Mouse (Mus musculus) brain, adult 10 weeks (tissue): ENCODE measurements around the gene Olfr1154. TPM values are rescaled to one million over a fixed set of nuclear protein-coding genes. Genes with fewer than 3 reads are reported as not detected.

Experiments
- polyA plus RNA-seq: library from polyadenylated mRNA; stranded (reverse); fragments of 350-450 nt; fragmentation: Illumina TruSeq; extraction: RNeasy Lipid Tissue Mini Kit (QIAGEN cat#74804); gene quantifications from one replicate; pipeline ENCODE4 v1.2.3, GENCODE M21; 2015; ENCODE audit warnings: low read depth, low replicate concordance

The Olfr1154 gene
- polyA plus RNA-seq: not detected

GRCm38 (mm10) chr2:87905066-87905465 is at the start of gene Olfr1154:
Olfr1154 (minus strand) TSS chr2:87905166.

GRCm38 (mm10) chr2:87953000-87953399 is 48.0 kb upstream of the Olfr1154 start, which contains the start of gene Olfr1156:
Olfr1156 (minus strand) TSS chr2:87953100.

GRCm38 (mm10) chr2:87945037-87945436 is 40.1 kb upstream of the Olfr1154 start, which contains the start of gene Olfr1155:
Olfr1155 (minus strand) TSS chr2:87945137.

GRCm38 (mm10) chr2:87894662-87895061 is 10.3 kb downstream of the Olfr1154 start, which contains the start of gene Olfr1153:
Olfr1153 (plus strand) TSS chr2:87894962.

DNA sequence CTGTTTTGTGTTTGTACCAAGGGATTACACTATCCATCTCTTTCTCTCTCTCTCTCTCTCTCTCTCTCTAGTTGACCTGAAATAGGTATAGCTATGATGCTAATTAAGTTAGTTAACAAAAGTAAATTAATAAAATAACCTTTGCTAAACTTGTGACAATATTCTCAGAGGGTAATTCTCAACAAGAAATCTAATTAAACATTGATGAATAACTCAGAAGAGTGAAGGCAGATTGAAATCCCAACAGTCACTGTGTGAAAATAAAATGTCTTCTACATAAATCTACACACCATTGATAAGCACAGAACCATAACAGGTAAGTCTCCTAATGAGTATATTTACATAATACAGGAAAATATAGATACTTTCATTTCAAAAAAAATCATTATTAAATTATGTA is 38.8 kb downstream of the Olfr1154 start, which contains the start of gene Olfr1152:
Olfr1152 (plus strand) TSS at position 301 of the 400 bp plus-strand sequence.

GRCm38 (mm10) chr2:87855562-87855961 is 49.4 kb downstream of the Olfr1154 start, which contains the start of gene Olfr1151:
Olfr1151 (plus strand) TSS chr2:87855862.

Other genes starting within 250 kb of the Olfr1154 start
- not detected for gene Olfr1134, start 246.7 kb downstream of the Olfr1154 start, polyA plus RNA-seq
- not detected for gene Olfr1135, start 231.5 kb downstream of the Olfr1154 start, polyA plus RNA-seq
- gene Olfr1136, start 211.2 kb downstream of the Olfr1154 start, polyA plus RNA-seq: not detected
- not detected for gene Olfr1137, start 192.0 kb downstream of the Olfr1154 start, polyA plus RNA-seq
- not detected for gene Olfr1138, start 165.2 kb downstream of the Olfr1154 start, polyA plus RNA-seq
- not detected for gene Olfr1140, start 161.4 kb downstream of the Olfr1154 start, polyA plus RNA-seq
- not detected for gene Olfr1141, start 151.2 kb downstream of the Olfr1154 start, polyA plus RNA-seq
- gene Olfr152, start 125.7 kb downstream of the Olfr1154 start, polyA plus RNA-seq: not detected
- gene Olfr1143, start 104.6 kb downstream of the Olfr1154 start, polyA plus RNA-seq: not detected
- not detected for gene Olfr1145, start 95.3 kb downstream of the Olfr1154 start, polyA plus RNA-seq
- gene Olfr1148, start 74.6 kb downstream of the Olfr1154 start, polyA plus RNA-seq: not detected
- gene Olfr1150-ps1, start 61.2 kb downstream of the Olfr1154 start, polyA plus RNA-seq: not detected
- not detected for gene Olfr1151, start 49.3 kb downstream of the Olfr1154 start, polyA plus RNA-seq
- gene Olfr1152, start 38.7 kb downstream of the Olfr1154 start, polyA plus RNA-seq: not detected
- gene Olfr1153, start 10.2 kb downstream of the Olfr1154 start, polyA plus RNA-seq: not detected
- not detected for gene Olfr1155, start 40.0 kb upstream of the Olfr1154 start, polyA plus RNA-seq
- gene Olfr1156, start 47.9 kb upstream of the Olfr1154 start, polyA plus RNA-seq: not detected
- not detected for gene Olfr1157, start 63.1 kb upstream of the Olfr1154 start, polyA plus RNA-seq
- not detected for gene Olfr74, start 69.5 kb upstream of the Olfr1154 start, polyA plus RNA-seq
- gene Olfr1158, start 84.9 kb upstream of the Olfr1154 start, polyA plus RNA-seq: not detected
- not detected for gene Olfr1160, start 103.1 kb upstream of the Olfr1154 start, polyA plus RNA-seq
- gene Olfr1161, start 117.6 kb upstream of the Olfr1154 start, polyA plus RNA-seq: not detected
- gene Olfr73, start 132.5 kb upstream of the Olfr1154 start, polyA plus RNA-seq: not detected
- not detected for gene Olfr1162, start 146.0 kb upstream of the Olfr1154 start, polyA plus RNA-seq
- not detected for gene Olfr1163, start 166.7 kb upstream of the Olfr1154 start, polyA plus RNA-seq
- not detected for gene Olfr1164, start 188.8 kb upstream of the Olfr1154 start, polyA plus RNA-seq
- not detected for gene Olfr1166, start 223.1 kb upstream of the Olfr1154 start, polyA plus RNA-seq